Mouse (Mus musculus) stomach, postnatal 0 days (tissue): ENCODE results near the gene Plaa. TPM values are rescaled to one million over a fixed set of nuclear protein-coding genes. Genes with fewer than 3 reads are reported as not detected.

Experiments used
- ATAC-seq: fragments of 200-750 bp; cut with Nextera tagmentation; 2 replicates; pipeline ENCODE4 v1.8.0; 2017; ENCODE audit not compliant: low FRiP score, low TSS enrichment
- DNase-seq: peaks from one replicate; pipeline ENCODE4 v3.0.0-alpha.2; 2016; ENCODE audit warnings: low spot score
- H3K27ac ChIP-seq: fragments of 300-500 bp; sonication (generic); replicated peaks from 2 replicates; pipeline ENCODE4 v1.5.1; 2014; ENCODE audit warnings: mild to moderate bottlenecking, control low read depth
- H3K27me3 ChIP-seq: fragments of 300-500 bp; sonication (generic); 2 replicates; pipeline ENCODE4 v1.6.1; 2014; ENCODE audit warnings: low read length; ENCODE audit not compliant: control insufficient read depth, insufficient read depth
- H3K36me3 ChIP-seq: fragments of 300-500 bp; sonication (generic); 2 replicates; pipeline ENCODE4 v1.6.1; 2014; ENCODE audit warnings: low read length, mixed read lengths; ENCODE audit not compliant: control insufficient read depth, insufficient read depth
- H3K4me1 ChIP-seq: fragments of 300-500 bp; sonication (generic); replicated peaks from 2 replicates; pipeline ENCODE4 v1.6.1; 2014; ENCODE audit warnings: antibody characterized with exemption; ENCODE audit not compliant: control insufficient read depth, insufficient read depth
- H3K4me2 ChIP-seq: fragments of 300-500 bp; sonication (generic); replicated peaks from 2 replicates; pipeline ENCODE4 v1.6.1; 2014; ENCODE audit warnings: low read depth, mild to moderate bottlenecking, control low read depth, moderate library complexity
- H3K4me3 ChIP-seq: fragments of 300-500 bp; sonication (generic); 2 replicates; pipeline ENCODE4 v1.5.1; 2014; ENCODE audit warnings: low read depth, low read length, control low read depth
- H3K9ac ChIP-seq: fragments of 300-500 bp; sonication (generic); 2 replicates; pipeline ENCODE4 v1.6.1; 2014; ENCODE audit warnings: mild to moderate bottlenecking, low read length, control low read depth, mixed read lengths
- H3K9me3 ChIP-seq: fragments of 300-500 bp; sonication (generic); 2 replicates; pipeline ENCODE4 v1.6.1; 2016; ENCODE audit warnings: low read length; ENCODE audit not compliant: control insufficient read depth
- CTCF ChIP-seq: IDR thresholded peaks from 2 replicates; pipeline ENCODE4 v1.5.1; 2016; ENCODE audit warnings: antibody characterized with exemption, low read depth, mild to moderate bottlenecking, moderate library complexity
- EP300 ChIP-seq: optimal IDR thresholded peaks from 2 replicates; pipeline ENCODE3; 2016; ENCODE audit warnings: antibody characterized with exemption
- WGBS: fragments of 180-500 bp; shearing (Covaris S2); extraction: QIAGEN DNeasy Blood & Tissue Kit; methylation state at CpG from one replicate; pipeline ENCODE4 v1.1.7; 2014; 5-methylcytosine and 5-hydroxymethylcytosine counted together
- polyA plus RNA-seq: library from polyadenylated mRNA; unstranded; fragments of >200 nt; fragmentation: Nextera tagmentation; extraction: Ambion mirVana; gene quantifications from 2 replicates; pipeline ENCODE4 v1.2.1, GENCODE M21; 2015

Plaa gene
- polyA plus RNA-seq, 1 experiment from 2014 or later, result 38.6 TPM

DNA sequence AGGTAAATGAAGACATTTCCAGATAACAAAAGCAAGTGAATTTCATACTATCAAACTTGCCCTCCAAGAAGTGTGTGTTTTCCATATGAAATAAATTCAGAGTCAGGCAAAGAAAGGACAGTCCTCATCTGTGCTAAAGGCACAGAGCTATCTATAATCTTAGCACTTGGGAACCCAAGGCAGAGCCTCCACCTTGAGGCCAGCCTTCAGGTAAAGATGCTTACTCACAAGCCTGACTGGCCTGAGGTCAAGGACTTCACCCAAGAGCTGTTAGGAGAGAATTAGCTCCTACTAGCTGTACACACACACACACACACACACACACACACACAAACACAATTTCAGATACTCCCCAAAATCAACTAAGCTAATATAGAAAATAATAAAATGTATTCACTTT lies 10.3 kb downstream of the Plaa start:
- Histone ChIP-seq H3K4me1 (no peaks in the 10 kb centered on the region), H3K27ac (no peak overlapping the region), H3K9ac (no peak overlapping the region), H3K4me2 (no peak overlapping the region), H3K36me3 (no peaks in the 10 kb centered on the region), H3K27me3 (no peaks in the 10 kb centered on the region), H3K4me3 (no peak overlapping the region), H3K9me3 (no peaks in the 10 kb centered on the region)
- DNase-seq, result no peak
- no peak for ATAC-seq
- TF ChIP-seq CTCF, result no peak
- TF ChIP-seq EP300, result no peak

DNA sequence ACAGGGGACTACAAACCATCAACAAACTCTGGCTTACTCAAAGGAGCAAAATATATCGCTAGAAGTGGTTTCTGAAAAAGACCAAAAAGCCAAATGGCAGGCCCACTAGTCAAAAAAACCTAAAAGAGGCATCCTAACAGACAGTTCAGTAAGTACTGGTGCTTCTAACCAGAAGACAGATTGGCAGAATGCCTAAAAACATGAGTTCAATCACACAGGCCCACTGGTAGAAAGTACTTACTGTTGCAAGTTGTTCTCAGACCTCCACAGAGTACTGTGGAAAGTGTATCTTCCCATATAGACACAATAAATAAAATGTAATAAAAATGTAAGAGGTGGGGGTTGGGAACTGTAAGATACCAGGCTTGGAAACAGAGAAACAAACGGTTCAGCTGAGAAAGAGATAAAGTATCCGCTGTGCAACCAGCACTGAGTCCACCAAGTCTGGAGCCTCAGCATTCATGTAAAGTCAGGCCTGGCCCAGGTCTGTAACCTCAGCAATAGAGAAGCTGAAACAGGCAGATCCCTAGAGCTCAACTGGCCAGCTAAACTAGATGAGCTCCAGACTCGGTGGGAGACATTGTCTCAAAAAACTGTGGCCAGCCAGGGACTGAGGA lies 11.2 kb downstream of the Plaa start:
- Histone ChIP-seq H3K4me3 (no peak overlapping the region), H3K27me3 (no peaks in the 10 kb centered on the region), H3K27ac (no peak overlapping the region), H3K36me3 (no peaks in the 10 kb centered on the region), H3K9ac (no peak overlapping the region), H3K4me2 (no peak overlapping the region), H3K4me1 (no peaks in the 10 kb centered on the region), H3K9me3 (no peaks in the 10 kb centered on the region)
- no peak for TF ChIP-seq EP300
- ATAC-seq (no peak), DNase-seq (no peak)
- WGBS, result 69% methylated on average over 4 of the region's 4 CpGs

DNA sequence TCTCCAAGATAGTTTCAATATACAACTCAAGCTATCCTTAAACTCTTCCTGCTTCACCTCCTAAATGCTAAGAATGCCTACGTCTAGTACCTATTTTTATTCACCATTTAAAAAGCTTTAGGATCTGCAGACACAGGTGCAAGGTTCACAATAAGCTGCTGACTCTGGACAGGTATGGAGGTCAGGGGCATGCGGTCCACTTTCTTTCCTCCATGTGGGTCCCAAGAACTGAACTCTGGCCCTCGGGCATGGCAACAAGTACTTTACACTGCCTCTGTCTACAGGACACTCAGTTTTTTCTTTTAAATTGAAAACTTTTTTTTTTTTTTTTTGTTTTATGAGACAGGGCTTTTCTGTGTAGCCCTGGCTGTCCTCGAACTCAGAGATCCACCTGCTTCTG lies 30.4 kb downstream of the Plaa start:
- Histone ChIP-seq H3K4me3 (no peak overlapping the region), H3K4me1 (no peaks in the 10 kb centered on the region), H3K4me2 (no peak overlapping the region), H3K27ac (no peak overlapping the region), H3K27me3 (no peaks in the 10 kb centered on the region), H3K36me3 (peaks cover 10% of the 10 kb centered on the region; the same call in 1 of the 2 replicates), H3K9ac (no peak overlapping the region), H3K9me3 (no peaks in the 10 kb centered on the region)
- ATAC-seq (no peak), DNase-seq (no peak)
- TF ChIP-seq EP300 (no peak), CTCF (no peak)
- WGBS, result 98% methylated on average over 4 of the region's 4 CpGs

DNA sequence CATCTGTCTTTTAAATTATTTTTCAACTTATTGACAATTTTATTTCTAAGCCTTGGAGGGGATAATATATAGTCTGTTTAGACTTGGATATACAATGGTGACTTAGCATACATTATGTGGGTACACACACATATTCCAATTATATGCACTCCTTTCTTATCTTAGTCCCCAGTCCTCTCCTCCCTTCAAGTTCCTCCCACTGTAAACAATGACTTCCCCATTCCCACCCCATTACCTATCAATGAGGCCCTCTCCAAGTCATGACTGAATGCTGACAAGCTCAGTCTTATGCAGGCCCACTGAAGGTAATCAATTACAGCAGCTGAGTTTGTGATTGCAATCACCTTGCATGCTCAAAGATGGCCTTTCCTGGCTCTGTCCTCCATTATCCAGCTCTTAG lies 38.7 kb downstream of the Plaa start:
- DNase-seq (no peak), ATAC-seq (no peak)
- Histone ChIP-seq H3K4me3 (no peak overlapping the region), H3K9me3 (no peaks in the 10 kb centered on the region), H3K27ac (no peak overlapping the region), H3K27me3 (no peaks in the 10 kb centered on the region), H3K4me1 (no peaks in the 10 kb centered on the region), H3K36me3 (peaks cover 6% of the 10 kb centered on the region; the same call in 1 of the 2 replicates), H3K4me2 (no peak overlapping the region), H3K9ac (no peak overlapping the region)
- TF ChIP-seq EP300, result no peak
- no peak for TF ChIP-seq CTCF

DNA sequence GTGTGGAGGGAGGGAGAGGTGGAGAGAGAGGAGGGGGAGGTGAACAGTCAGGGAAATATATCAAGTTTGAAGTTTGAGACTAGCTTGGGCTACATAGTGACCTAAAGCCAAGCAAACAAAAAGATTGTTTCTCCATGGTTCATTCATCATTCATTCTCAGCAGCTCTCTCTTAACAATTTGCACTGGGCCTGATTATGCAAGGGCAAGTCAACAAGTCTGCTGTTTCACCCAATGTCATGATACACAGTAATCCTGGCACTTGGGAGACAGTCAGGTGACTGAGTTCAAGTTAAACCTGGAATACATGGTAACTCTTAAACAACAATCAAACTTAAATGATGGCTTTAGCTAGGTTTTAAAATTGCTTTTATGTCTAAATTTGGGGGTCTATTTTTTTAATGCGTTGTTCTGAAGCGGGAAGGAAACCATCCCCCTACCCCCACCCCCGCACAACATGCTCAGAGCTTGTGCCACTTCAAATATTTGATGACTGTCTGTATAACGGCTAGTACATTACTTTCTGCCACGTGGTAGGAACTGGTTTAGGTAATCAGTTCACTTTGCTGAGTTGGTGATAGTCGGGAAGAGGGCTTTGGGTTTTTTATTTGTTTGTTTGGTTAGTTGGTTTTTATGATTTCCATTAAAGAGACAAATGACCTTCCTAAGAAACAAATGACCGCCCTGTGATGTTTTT lies 40.9 kb downstream of the Plaa start:
- H3K4me3 ChIP-seq, result no peak overlapping the region
- no peaks in the 10 kb centered on the region for H3K27me3 ChIP-seq
- TF ChIP-seq EP300 (no peak), CTCF (no peak)
- H3K36me3 ChIP-seq, result no peaks in the 10 kb centered on the region
- H3K9ac ChIP-seq, result no peak overlapping the region
- H3K4me1 ChIP-seq, result no peaks in the 10 kb centered on the region
- ATAC-seq, result no peak
- WGBS, result 61% methylated on average over 7 of the region's 7 CpGs
- DNase-seq, result no peak
- H3K27ac ChIP-seq, result no peak overlapping the region
- H3K9me3 ChIP-seq, result no peaks in the 10 kb centered on the region
- H3K4me2 ChIP-seq, result no peak overlapping the region

DNA sequence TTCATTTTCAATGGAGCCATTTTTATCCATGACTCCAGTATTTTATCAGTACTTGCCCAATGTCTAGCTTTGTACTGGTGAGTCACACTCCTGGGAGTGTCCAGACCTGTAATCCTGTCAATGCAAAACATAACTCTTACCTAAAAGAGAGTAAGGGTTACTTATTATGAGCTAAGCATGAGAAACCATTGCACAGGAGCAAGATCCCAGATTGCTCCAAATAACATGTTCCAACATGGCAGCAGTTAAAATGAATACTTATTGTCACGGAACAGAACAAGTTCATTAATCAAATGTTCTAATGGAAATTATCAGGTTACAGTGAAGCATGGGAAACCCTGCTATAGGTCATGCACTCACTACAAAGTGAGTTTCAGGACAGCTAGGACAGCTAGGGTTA lies 42.7 kb downstream of the Plaa start:
- 62% methylated on average over 1 of the region's 1 CpGs for WGBS
- Histone ChIP-seq H3K27me3 (no peaks in the 10 kb centered on the region), H3K4me3 (no peak overlapping the region), H3K4me1 (no peaks in the 10 kb centered on the region), H3K36me3 (no peaks in the 10 kb centered on the region), H3K27ac (no peak overlapping the region), H3K9me3 (no peaks in the 10 kb centered on the region), H3K9ac (no peak overlapping the region), H3K4me2 (no peak overlapping the region)
- ATAC-seq (no peak), DNase-seq (no peak)
- TF ChIP-seq CTCF (no peak), EP300 (no peak)
